Mouse (Mus musculus) 416B (cell line): ENCODE measurements around the gene Rps10.

Experiments
- DNase-seq: peaks from one replicate; pipeline ENCODE4 v3.0.0; 2011; ENCODE audit warnings: low read depth

Gene Rps10

GRCm38 (mm10) chr17:27636132-27637020 is at the start of gene Rps10:
Rps10 (minus strand) TSS chr17:27636669.
- DNase-seq: no peak

GRCm38 (mm10) chr17:27685550-27685913 is 49.1 kb upstream of the Rps10 start:
- DNase-seq: no peak

- DNase-seq: no peak
Measured at GRCm38 (mm10) chr17:27684886-27685549, 48.5 kb upstream of the Rps10 start.

GRCm38 (mm10) chr17:27678924-27679813 is 42.7 kb upstream of the Rps10 start:
- DNase-seq: no peak

GRCm38 (mm10) chr17:27677756-27678155 is 41.3 kb upstream of the Rps10 start:
- DNase-seq: no peak

- DNase-seq: no peak
Measured at GRCm38 (mm10) chr17:27676270-27676669, 39.8 kb upstream of the Rps10 start.

GRCm38 (mm10) chr17:27675453-27675852 is 39.0 kb upstream of the Rps10 start:
- peak; percentile 34 for DNase-seq

GRCm38 (mm10) chr17:27673945-27674344 is 37.5 kb upstream of the Rps10 start:
- DNase-seq: no peak

- DNase-seq: no peak
Measured at GRCm38 (mm10) chr17:27671720-27672119, 35.3 kb upstream of the Rps10 start.

- DNase-seq: no peak
Measured at GRCm38 (mm10) chr17:27658767-27659166, 22.3 kb upstream of the Rps10 start.

- no peak for DNase-seq
Measured at GRCm38 (mm10) chr17:27657123-27657522, 20.7 kb upstream of the Rps10 start.

- peak; percentile 69 for DNase-seq
Measured at GRCm38 (mm10) chr17:27656414-27656813, 19.9 kb upstream of the Rps10 start.

GRCm38 (mm10) chr17:27656011-27656399 is 19.5 kb upstream of the Rps10 start:
- DNase-seq: peak; percentile 29

- DNase-seq: no peak
Measured at GRCm38 (mm10) chr17:27655089-27656010, 18.9 kb upstream of the Rps10 start, which contains the start of gene Pacsin1. Pacsin1 (plus strand) TSS chr17:27655509.

GRCm38 (mm10) chr17:27653253-27653959 is 16.9 kb upstream of the Rps10 start:
- no peak for DNase-seq

- DNase-seq: no peak
Measured at GRCm38 (mm10) chr17:27652046-27652790, 15.7 kb upstream of the Rps10 start.

GRCm38 (mm10) chr17:27650586-27650985 is 14.1 kb upstream of the Rps10 start:
- no peak for DNase-seq

- peak; percentile 82 for DNase-seq
Measured at GRCm38 (mm10) chr17:27650160-27650559, 13.7 kb upstream of the Rps10 start.

GRCm38 (mm10) chr17:27645807-27646206 is 9.3 kb upstream of the Rps10 start:
- no peak for DNase-seq

GRCm38 (mm10) chr17:27644572-27644971 is 8.1 kb upstream of the Rps10 start:
- DNase-seq: no peak
